Mouse (Mus musculus): ENCODE results near the gene Dchs2.

Dchs2 gene

GRCm38 (mm10) chr3:83210210-83210609, 82.5 kb downstream of the Dchs2 start:
- TF ChIP-seq GATA4 (IDR thresholded peaks at IDR 0.05; ENCODE audit: insufficient replicate concordance, low read length) = no peak

- no peak for TF ChIP-seq GATA4 (IDR thresholded peaks at IDR 0.05; ENCODE audit: insufficient replicate concordance, low read length)
Observed at GRCm38 (mm10) chr3:83211939-83212338, 84.2 kb downstream of the Dchs2 start.

GRCm38 (mm10) chr3:83212578-83212977, 84.8 kb downstream of the Dchs2 start:
- TF ChIP-seq GATA4 (IDR thresholded peaks at IDR 0.05; ENCODE audit: insufficient replicate concordance, low read length) = no peak

GRCm38 (mm10) chr3:83218059-83218458, 90.3 kb downstream of the Dchs2 start:
- no peak for TF ChIP-seq GATA4 (IDR thresholded peaks at IDR 0.05; ENCODE audit: insufficient replicate concordance, low read length)

- TF ChIP-seq GATA4 (IDR thresholded peaks at IDR 0.05; ENCODE audit: insufficient replicate concordance, low read length) = no peak
Observed at GRCm38 (mm10) chr3:83220101-83220500, 92.4 kb downstream of the Dchs2 start.

- no peak for TF ChIP-seq GATA4 (IDR thresholded peaks at IDR 0.05; ENCODE audit: insufficient replicate concordance, low read length)
Observed at GRCm38 (mm10) chr3:83222125-83222524, 94.4 kb downstream of the Dchs2 start.

- no peak for TF ChIP-seq GATA4 (IDR thresholded peaks at IDR 0.05; ENCODE audit: insufficient replicate concordance, low read length)
Observed at GRCm38 (mm10) chr3:83228383-83228782, 100.6 kb downstream of the Dchs2 start.

DNA sequence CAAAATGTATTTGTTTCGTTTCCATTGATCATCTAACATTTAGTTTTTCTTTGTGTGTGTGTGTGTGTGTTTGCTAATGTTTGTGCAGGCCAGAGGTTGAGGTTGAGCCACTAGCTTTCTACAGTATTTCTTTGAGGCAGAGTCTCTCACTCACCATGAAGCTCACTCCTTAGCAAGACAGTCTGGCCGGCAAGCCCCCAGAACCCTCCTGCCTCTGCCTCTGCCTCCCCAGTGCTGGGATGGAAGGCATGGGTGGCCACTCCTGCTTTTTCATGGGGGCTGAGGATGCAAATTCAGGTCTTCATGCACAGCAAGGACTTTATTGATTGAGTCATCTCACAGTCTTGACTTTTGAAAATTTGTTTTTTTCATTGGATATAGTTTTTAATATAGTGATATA, 102.6 kb downstream of the Dchs2 start:
- no peak for TF ChIP-seq GATA4 (IDR thresholded peaks at IDR 0.05; ENCODE audit: insufficient replicate concordance, low read length)

DNA sequence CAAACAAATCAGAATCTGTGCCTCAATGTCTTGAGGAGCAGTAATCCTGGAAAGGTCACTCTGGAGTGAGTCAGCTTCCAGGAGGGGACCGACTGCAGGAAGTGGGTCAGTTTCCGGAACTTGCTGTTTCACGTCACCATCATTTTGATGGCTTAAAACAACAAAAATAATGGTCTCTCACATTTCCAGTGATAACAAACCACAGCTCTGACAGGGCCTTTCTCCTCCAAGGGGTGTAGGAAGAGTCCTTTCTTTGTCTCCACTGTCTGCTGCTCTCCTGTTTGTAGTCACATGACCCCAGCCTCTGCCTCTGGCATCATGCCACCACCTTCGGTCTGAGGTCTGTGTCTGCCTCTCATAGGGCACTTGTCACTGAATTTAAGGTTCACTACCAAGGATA, 106.7 kb downstream of the Dchs2 start:
- no peak for TF ChIP-seq GATA4 (IDR thresholded peaks at IDR 0.05; ENCODE audit: insufficient replicate concordance, low read length)

DNA sequence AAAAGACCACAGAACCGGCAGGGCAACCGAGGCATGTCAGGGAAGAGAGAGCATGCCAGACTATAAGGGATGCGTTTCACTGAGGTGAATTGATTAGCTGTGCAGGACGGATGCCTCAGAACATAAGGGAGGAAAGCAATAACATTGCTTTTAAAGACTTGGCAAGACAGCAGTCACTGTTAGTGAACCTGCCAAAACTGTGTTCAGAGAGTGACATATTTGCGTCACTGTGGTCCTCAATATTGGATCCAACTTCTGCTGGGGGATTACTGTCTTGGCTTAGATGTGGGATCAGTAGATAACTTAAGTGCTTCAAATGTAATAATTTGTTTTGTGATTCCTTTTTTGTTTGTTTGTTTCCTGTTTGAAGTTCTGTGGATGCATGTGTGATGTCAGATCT, 107.3 kb downstream of the Dchs2 start:
- TF ChIP-seq GATA4 (IDR thresholded peaks at IDR 0.05; ENCODE audit: insufficient replicate concordance, low read length) = no peak

DNA sequence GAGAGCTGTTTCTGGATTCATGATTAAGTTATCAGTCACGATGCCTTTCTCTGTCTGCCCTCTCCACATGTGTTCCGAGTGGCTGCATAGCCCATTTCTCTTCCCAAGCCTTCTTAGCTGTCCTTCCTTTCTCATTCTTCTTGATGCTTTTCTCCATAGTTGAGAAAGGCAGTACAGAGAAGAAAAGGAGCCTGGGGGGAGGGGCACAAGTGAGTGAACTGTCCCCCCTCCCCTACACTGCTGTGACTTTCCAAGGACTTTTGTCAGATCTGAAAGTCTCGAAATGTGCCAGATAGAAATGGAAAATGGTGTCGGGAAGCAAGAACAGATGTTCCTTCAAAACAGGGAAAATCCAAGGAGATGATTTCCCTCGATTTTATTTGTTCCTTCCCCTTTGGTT, 118.8 kb downstream of the Dchs2 start:
- no peak for TF ChIP-seq GATA4 (IDR thresholded peaks at IDR 0.05; ENCODE audit: insufficient replicate concordance, low read length)

DNA sequence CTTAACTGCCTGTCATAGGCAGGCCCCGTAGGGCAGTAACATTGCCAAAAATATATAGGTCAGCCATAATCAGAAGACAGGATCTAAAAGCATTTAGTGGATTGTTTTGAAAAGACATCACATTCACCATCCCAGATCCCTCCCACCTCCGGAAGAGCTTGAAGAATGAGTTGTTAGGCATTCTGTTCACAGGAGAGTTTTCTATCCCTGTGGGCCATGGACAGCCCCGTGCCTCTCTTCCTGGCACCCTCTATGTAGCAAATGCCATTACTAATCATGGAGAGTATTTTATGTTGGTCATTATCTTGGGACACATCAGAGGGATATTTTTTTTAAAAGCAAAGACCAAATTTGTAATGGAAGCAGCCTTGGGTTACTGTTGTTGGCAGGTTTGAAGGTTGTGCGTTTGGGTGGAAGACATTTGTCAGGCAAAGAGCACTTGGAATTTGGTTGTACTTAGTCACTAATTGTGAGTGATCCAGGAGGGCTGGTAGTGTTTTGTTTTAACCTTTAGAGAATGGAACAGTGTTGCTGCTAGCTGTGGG, 122.3 kb downstream of the Dchs2 start:
- TF ChIP-seq GATA4 (IDR thresholded peaks at IDR 0.05; ENCODE audit: insufficient replicate concordance, low read length) = no peak

- no peak for TF ChIP-seq GATA4 (IDR thresholded peaks at IDR 0.05; ENCODE audit: insufficient replicate concordance, low read length)
Observed at GRCm38 (mm10) chr3:83251899-83252298, 124.2 kb downstream of the Dchs2 start.

DNA sequence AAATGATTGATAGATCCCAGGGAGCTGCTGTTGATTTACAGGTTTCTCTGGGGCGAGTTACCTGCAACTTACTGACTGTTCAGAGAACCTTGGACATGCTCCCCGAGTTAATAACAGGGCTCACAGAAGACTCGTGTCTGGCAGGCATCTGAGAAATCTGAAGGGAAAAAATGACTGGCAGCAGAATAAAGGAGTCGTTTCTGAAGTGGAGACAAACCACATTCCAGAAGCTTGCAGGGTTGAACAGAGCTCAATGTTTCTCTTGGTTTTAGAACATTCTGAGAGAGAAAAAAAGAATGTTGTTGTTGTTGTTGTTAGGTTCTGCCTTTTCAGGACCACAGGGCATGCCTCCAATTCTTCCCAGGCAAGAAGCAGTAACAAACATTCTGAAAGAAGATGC, 131.7 kb downstream of the Dchs2 start:
- no peak for TF ChIP-seq GATA4 (IDR thresholded peaks at IDR 0.05; ENCODE audit: insufficient replicate concordance, low read length)

DNA sequence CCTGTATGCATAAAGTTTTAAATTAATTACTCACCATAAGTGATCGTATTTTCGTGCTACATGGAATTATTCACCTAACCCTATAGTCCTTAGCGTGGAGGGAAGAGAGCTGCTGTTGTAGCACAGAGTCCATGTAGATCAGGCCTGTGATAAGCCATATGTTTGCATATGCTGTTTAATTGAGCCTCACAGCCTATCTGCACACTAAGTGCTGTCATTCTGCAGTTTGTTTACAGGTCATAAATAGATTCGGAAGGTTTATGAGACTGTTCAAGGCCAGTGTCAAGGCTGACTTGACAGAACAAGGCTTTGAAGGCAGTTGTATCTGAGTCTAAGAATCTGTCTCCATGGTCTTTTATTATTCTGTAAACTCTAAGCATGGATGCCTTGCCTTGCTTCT, 138.3 kb downstream of the Dchs2 start:
- TF ChIP-seq GATA4 (IDR thresholded peaks at IDR 0.05; ENCODE audit: insufficient replicate concordance, low read length) = no peak

GRCm38 (mm10) chr3:83270228-83270627, 142.5 kb downstream of the Dchs2 start:
- no peak for TF ChIP-seq GATA4 (IDR thresholded peaks at IDR 0.05; ENCODE audit: insufficient replicate concordance, low read length)

- no peak for TF ChIP-seq GATA4 (IDR thresholded peaks at IDR 0.05; ENCODE audit: insufficient replicate concordance, low read length)
Observed at GRCm38 (mm10) chr3:83270982-83271381, 143.2 kb downstream of the Dchs2 start.

All from liver, adult (tissue).